Mouse (Mus musculus): Measurements from ENCODE around the gene Rassf4. TPM values are rescaled to one million over a fixed set of nuclear protein-coding genes. Genes with fewer than 3 reads are reported as not detected.
A peak's percentile ranks its signal among the peaks of the same experiment; 100 is the strongest.
"Not testable (repeated sequence)": the region's sequence is repeated elsewhere in the genome, so short reads cannot be mapped to it uniquely, and the experiment has no call there.

Gene Rassf4
- total RNA-seq, 1 experiment from 2014 or later = 11.0 TPM

- ATAC-seq (replicated peaks in 1 of 2; ENCODE audit: insufficient read depth in 1 of 2, low FRiP score in 2 of 2, low TSS enrichment in 1 of 2, low read depth in 1 of 2, poor library complexity in 2 of 2, severe bottlenecking in 2 of 2) = peak; percentile 74 to 80
Observed at GRCm38 (mm10) chr6:116621318-116622023, 52.3 kb downstream of the Rassf4 start.

DNA sequence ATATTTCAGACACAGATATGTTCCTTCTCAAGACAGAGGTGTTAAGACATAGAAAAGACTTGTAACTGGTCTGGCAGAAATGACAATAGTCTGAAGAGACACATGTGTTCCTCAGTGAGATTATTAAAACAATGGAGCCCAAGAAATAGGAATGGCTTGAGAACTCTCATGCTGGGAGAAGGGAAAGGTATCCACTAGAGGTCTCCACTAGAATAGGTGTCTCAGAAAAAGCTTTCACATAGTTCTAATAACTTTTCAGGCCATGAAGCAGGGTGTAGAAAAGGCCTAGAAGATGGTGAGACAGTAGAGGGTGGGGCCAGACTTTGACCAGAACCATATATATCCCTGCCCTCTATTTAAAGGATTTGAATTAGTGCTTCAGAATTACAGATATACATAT lies 55.7 kb downstream of the Rassf4 start:
- ATAC-seq (replicated peaks in 1 of 2; ENCODE audit: insufficient read depth in 1 of 2, low FRiP score in 2 of 2, low TSS enrichment in 1 of 2, low read depth in 1 of 2, poor library complexity in 2 of 2, severe bottlenecking in 2 of 2) = no peak

GRCm38 (mm10) chr6:116615719-116616118 lies 58.0 kb downstream of the Rassf4 start:
- ATAC-seq (replicated peaks in 1 of 2; ENCODE audit: insufficient read depth in 1 of 2, low FRiP score in 2 of 2, low TSS enrichment in 1 of 2, low read depth in 1 of 2, poor library complexity in 2 of 2, severe bottlenecking in 2 of 2) = no peak; a peak in 1 of 4 replicates

DNA sequence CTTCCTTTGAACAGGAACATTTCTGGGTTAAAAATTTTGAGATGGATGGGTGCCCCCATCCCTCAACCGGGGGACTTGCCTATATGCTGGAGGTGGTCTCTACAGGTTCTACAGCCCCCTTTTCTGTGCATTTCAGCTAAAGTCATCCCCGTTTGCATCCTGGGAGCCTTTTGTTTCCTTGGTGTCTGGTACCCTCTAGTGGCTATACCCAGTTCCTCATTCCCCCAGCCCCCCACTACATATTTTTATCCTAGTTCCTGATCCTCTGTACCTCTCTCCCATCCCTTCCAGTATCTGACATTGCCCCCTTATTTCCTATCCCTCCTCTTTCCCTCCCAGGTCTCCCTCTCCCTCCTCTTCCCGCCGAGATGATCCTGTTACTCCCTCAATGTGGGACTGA lies 66.5 kb downstream of the Rassf4 start:
- ATAC-seq (replicated peaks in 1 of 2; ENCODE audit: insufficient read depth in 1 of 2, low FRiP score in 2 of 2, low TSS enrichment in 1 of 2, low read depth in 1 of 2, poor library complexity in 2 of 2, severe bottlenecking in 2 of 2) = no peak

DNA sequence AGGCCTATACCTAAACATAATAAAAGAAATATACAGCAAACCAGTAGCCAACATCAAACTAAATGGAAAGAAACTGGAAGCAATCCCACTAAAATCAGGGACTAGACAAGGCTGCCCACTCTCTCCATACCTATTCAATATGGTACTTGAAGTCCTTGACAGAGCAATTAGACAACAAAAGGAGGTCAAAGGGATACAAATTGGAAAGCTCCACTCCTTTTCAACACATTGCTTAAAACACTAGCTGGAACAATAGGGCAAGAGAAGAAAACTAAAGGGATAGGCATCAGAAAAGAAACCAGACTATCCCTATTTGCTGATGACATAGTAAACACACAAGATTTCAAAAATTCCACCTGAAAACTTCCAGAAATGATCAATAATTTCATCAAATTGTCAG lies 72.8 kb downstream of the Rassf4 start:
- ATAC-seq (replicated peaks in 1 of 2; ENCODE audit: insufficient read depth in 1 of 2, low FRiP score in 2 of 2, low TSS enrichment in 1 of 2, low read depth in 1 of 2, poor library complexity in 2 of 2, severe bottlenecking in 2 of 2) = not testable (repeated sequence)

DNA sequence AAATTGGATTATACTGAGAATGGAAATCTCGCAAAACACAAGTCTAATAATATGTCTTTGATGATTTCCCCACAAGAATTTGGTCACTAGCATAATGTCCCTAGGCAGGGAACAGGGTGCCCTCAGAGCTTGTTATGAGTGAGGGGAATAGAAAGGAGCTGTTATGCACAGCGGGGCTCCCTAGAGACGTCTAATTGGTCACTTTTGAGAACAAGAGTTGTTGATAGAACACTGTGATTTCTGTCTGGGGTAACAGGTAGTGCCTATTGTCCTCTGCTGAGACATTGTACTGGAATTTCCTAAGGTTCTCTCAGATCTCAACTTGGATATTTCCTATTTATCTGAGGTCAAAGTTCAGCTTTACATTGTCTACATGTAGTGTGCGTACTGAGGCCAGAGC lies 89.7 kb downstream of the Rassf4 start, which contains the start of gene Olfr215:
Gene Olfr215, minus strand, starts transcription at position 101 of the 400 bp plus-strand sequence.
- ATAC-seq (replicated peaks in 1 of 2; ENCODE audit: insufficient read depth in 1 of 2, low FRiP score in 2 of 2, low TSS enrichment in 1 of 2, low read depth in 1 of 2, poor library complexity in 2 of 2, severe bottlenecking in 2 of 2) = no peak

Other genes starting within 250 kb of the Rassf4 start
- 10.5 and 15.2 TPM in 2 replicates for gene Alox5, start 212.8 kb downstream of the Rassf4 start, total RNA-seq (2017)
- not detected in 2 replicates for gene Olfr211, start 184.9 kb downstream of the Rassf4 start, total RNA-seq (2017)
- gene Olfr212, start 167.4 kb downstream of the Rassf4 start, total RNA-seq (2017) = not detected in 2 replicates
- gene Olfr213, start 135.5 kb downstream of the Rassf4 start, total RNA-seq (2017) = not detected in 2 replicates
- gene Gm5580, start 122.8 kb downstream of the Rassf4 start, total RNA-seq (2017) = 0.15 and 0.81 TPM in 2 replicates
- not detected in 2 replicates for gene Olfr214, start 119.7 kb downstream of the Rassf4 start, total RNA-seq (2017)
- gene Olfr215, start 89.8 kb downstream of the Rassf4 start, total RNA-seq (2017) = not detected in 2 replicates
- 73.9 and 95.2 TPM in 2 replicates for gene Zfp422, start 45.0 kb downstream of the Rassf4 start, total RNA-seq (2017)
- gene Depp1, start 23.3 kb downstream of the Rassf4 start, total RNA-seq (2017) = 0.75 and 1.7 TPM in 2 replicates
- gene Tmem72, start 43.0 kb upstream of the Rassf4 start, total RNA-seq (2017) = 0.19 TPM in 1 of 2 replicates, not detected in the other